Mouse (Mus musculus) embryonic fibroblast, embryonic 13.5 days (primary cell): ENCODE results near the gene Ripply3. TPM values are rescaled to one million over a fixed set of nuclear protein-coding genes. Genes with fewer than 3 reads are reported as not detected.

Experiments
- H3K27ac ChIP-seq: 2 replicates; pipeline ENCODE4 v1.5.1; 2012; ENCODE audit warnings: low read length, control low read depth, inconsistent platforms; ENCODE audit not compliant: insufficient read depth
- H3K4me1 ChIP-seq: 2 replicates; pipeline ENCODE4 v1.6.1; 2011; ENCODE audit warnings: low read length; ENCODE audit not compliant: control insufficient read depth, insufficient read depth
- H3K4me3 ChIP-seq: 2 replicates; pipeline ENCODE4 v1.5.1; 2011; ENCODE audit warnings: mild to moderate bottlenecking, control low read depth, low read length; ENCODE audit not compliant: insufficient read depth
- CTCF ChIP-seq: IDR thresholded peaks from 2 replicates; pipeline ENCODE4 v1.5.1; 2011; ENCODE audit warnings: mild to moderate bottlenecking, control low read depth, low read length, moderate library complexity, borderline replicate concordance; ENCODE audit not compliant: insufficient read depth
- POLR2A ChIP-seq: IDR thresholded peaks from 2 replicates; pipeline ENCODE4 v1.6.1; 2011; ENCODE audit warnings: low read depth, mild to moderate bottlenecking, control low read depth, low read length, moderate library complexity
- polyA plus RNA-seq: library from polyadenylated mRNA; stranded (reverse); fragments of >200 nt; gene quantifications from 2 replicates; pipeline ENCODE4 v1.2.4, GENCODE M21; 2011; ENCODE audit warnings: low read depth; ENCODE audit not compliant: missing spikeins, insufficient read length

Gene Ripply3
- polyA plus RNA-seq, 1 experiment = 0.46 TPM

GRCm38 (mm10) chr16:94354450-94354849, 26.2 kb downstream of the Ripply3 start:
- Histone ChIP-seq H3K4me3 (no peak overlapping the region), H3K27ac (no peak overlapping the region), H3K4me1 (no peaks in the 10 kb centered on the region)
- TF ChIP-seq CTCF (no peak), POLR2A (no peak)

GRCm38 (mm10) chr16:94356046-94356445, 27.8 kb downstream of the Ripply3 start:
- no peak overlapping the region for H3K27ac ChIP-seq
- H3K4me1 ChIP-seq = no peaks in the 10 kb centered on the region
- H3K4me3 ChIP-seq = no peak overlapping the region
- no peak for TF ChIP-seq POLR2A
- TF ChIP-seq CTCF = no peak

DNA sequence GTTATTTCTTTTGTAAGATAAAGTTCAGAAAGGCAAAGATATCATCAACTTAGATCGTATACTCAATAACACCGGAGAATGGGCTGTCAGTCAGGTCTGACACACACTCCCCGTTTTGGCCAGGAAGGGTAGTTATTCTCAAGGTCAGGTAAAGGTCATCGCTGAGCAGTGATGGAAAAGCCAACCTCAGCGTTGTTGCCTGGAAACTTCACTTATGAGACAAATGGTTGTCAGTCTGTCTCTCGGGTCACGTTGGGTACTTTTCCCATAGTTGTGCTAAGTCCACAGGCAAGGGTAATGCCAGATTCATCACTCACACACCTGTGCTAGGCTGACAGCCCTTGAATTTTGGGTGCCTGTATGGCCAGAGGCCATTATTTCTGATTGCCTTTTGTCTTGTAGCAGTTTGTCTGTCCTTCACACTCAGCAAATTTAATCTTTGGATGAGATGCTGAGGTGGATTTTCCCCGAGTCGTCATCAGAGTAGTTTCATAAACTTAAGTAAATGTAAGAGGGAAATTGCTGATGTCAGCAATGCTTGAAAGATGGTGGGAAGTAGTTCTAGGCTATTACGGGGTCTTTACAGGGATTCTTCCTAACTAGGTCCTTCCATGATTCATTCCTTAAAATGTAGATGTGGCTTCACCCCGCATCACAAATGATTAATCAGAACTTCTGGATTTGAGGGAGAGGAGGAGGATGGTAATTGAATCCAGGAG, 28.7 kb downstream of the Ripply3 start:
- H3K27ac ChIP-seq = no peak overlapping the region
- H3K4me1 ChIP-seq = no peaks in the 10 kb centered on the region
- TF ChIP-seq CTCF (no peak), POLR2A (no peak)
- no peak overlapping the region for H3K4me3 ChIP-seq

- Histone ChIP-seq H3K4me3 (no peak overlapping the region), H3K27ac (no peak overlapping the region), H3K4me1 (peaks cover 3% of the 10 kb centered on the region)
- no peak for TF ChIP-seq CTCF
- no peak for TF ChIP-seq POLR2A
Measured at GRCm38 (mm10) chr16:94358091-94358490, 29.9 kb downstream of the Ripply3 start.

GRCm38 (mm10) chr16:94360578-94361350, 32.5 kb downstream of the Ripply3 start:
- Histone ChIP-seq H3K27ac (no peak overlapping the region), H3K4me1 (peaks cover 3% of the 10 kb centered on the region), H3K4me3 (no peak overlapping the region)
- TF ChIP-seq POLR2A (no peak), CTCF (no peak)

DNA sequence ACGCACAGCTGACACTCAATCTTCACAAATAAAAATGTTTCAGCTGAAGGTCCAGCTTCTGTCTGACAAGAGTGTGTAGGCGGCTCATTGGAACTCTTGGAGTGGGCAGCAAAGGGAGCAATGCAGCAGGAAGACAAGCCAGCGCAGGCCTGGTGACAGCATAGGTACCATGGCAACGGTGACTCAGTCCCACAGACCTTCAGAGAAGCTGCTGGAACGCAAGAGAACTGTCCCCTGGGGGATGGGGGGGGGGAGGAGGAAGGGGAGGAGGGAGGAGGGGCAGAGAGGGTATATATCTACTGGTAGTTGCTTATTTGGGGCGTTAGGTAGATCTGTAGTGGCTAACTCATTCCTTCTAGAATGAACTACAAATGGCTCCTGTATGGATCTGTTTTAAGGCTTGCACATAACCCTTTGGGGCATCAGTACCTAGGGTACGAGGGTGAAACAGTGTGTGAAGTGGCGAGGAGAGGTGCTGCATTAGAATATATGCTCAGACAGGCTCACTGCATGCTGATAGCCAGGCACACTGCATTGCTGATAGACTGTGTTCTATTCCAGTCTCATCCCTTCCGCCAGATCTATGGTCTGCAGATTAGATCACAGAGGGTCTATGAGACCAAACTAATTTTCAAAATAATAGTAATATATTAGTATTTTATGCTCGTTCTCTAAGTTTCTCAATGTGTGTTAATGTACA, 34.1 kb downstream of the Ripply3 start:
- H3K4me1 ChIP-seq = peaks cover 3% of the 10 kb centered on the region
- peak overlapping the region; percentile 89 for H3K27ac ChIP-seq
- H3K4me3 ChIP-seq = no peak overlapping the region
- peak; percentile 23; the same call in 1 of the 2 replicates for TF ChIP-seq POLR2A
- no peak for TF ChIP-seq CTCF

GRCm38 (mm10) chr16:94363814-94364213, 35.6 kb downstream of the Ripply3 start:
- TF ChIP-seq POLR2A = no peak
- TF ChIP-seq CTCF = no peak
- Histone ChIP-seq H3K4me3 (no peak overlapping the region), H3K4me1 (peaks cover 3% of the 10 kb centered on the region), H3K27ac (no peak overlapping the region)

- Histone ChIP-seq H3K4me1 (peaks cover 8% of the 10 kb centered on the region), H3K4me3 (no peak overlapping the region)
- no peak for TF ChIP-seq POLR2A
- TF ChIP-seq CTCF = no peak
Measured at GRCm38 (mm10) chr16:94365435-94365834, 37.2 kb downstream of the Ripply3 start.

DNA sequence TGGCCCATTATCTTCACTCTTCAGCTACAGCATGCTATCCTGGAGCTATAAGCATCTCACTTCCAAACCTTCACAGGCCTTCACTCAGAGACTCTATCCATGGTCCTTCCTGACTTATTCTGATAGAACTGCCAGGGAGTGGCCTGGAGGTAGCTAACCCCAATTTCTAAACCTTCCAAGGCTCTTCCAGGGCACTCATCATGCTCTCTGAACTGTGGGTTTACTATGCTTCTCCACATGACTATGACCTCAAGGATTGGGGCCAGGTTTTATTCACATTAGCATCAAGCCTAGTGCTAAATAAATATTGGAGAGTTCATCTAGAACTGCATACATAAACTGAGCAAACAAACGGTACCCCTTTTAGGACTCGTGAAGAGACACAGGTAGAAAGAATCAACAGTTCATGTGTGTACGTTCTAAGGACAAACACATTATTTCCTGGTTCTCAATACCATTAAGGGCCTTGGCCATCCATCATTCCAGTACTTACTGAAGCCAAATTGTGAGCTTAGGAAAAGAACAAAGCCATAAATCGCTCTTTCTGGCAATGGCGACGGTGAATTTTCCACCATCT, 41.5 kb downstream of the Ripply3 start:
- TF ChIP-seq POLR2A (peak; percentile 11; the same call in 1 of the 2 replicates), CTCF (no peak)
- peak overlapping the region; percentile 77 for H3K4me3 ChIP-seq
- peaks cover 4% of the 10 kb centered on the region; the same call in 1 of the 2 replicates for H3K4me1 ChIP-seq
- H3K27ac ChIP-seq = peak overlapping the region; percentile 51; the same call in 1 of the 2 replicates

More at GRCm38 (mm10) chr16:94365435-94365834, 37.2 kb downstream of the Ripply3 start:
- H3K27ac ChIP-seq = no peak overlapping the region
